Mouse (Mus musculus) effector memory CD4-positive, alpha-beta T cell, adult 5 months (primary cell): ENCODE data around the gene Gm20767. TPM values are rescaled to one million over a fixed set of nuclear protein-coding genes. Genes with fewer than 3 reads are reported as not detected.

Source experiments
- polyA plus RNA-seq: library from polyadenylated mRNA; unstranded; fragments of 100-300 nt; shearing (Covaris generic); gene quantifications from one replicate; pipeline ENCODE4 v1.2.1, GENCODE M21; 2017

Gene Gm20767
- not detected for polyA plus RNA-seq

DNA sequence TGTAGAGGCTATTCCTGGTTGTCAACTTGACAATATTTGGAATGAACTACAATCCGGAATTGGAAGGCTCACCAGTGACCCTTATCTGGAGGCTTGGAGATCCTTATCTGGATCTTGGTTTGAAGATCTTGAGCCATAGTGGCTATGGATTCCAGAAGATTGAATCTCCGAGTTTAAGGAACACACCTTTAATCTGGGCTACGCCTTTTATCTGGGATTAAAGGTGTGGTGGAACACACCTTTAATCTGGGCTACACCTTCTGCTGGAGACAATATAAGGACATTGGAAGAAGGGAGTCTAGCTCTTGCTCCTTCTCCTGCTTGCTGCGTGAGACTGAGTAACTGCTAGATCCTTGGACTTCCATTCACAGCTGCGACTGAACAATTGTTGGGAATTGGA, at the start of gene Gm20767:
Gene Gm20767 (plus strand): TSS at position 301 of the 400 bp plus-strand sequence.

DNA sequence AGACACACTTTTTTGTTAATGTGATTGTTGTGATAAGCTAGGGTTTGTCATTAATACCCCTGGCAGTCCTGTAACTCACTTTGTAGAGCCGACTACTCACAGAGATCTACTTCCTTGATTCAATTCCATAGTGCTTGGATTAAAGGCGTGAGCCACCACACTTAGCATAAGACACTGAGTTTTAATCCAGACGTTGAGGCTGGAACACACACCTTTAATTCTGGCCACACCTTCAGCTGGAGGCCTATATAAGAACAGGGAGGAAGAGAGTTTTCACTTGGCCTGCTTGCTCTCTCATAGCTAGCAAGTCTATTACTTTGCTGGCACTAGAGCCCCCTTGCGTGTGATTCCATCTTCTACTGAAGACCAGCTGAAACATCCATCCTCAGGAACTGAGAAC, 32.1 kb downstream of the Gm20767 start, which contains the start of gene Gm21818:
Gene Gm21818 (plus strand): TSS at position 301 of the 400 bp plus-strand sequence.

Other genes with a start within 250 kb of the Gm20767 start
- not detected for gene Tcstv1, start 245.5 kb upstream of the Gm20767 start, polyA plus RNA-seq
- gene Gm21761, start 211.0 kb upstream of the Gm20767 start, polyA plus RNA-seq = not detected
- not detected for gene B020031M17Rik, start 189.4 kb upstream of the Gm20767 start, polyA plus RNA-seq
- not detected for gene Gm36079, start 113.2 kb upstream of the Gm20767 start, polyA plus RNA-seq
- gene Gm21188, start 88.1 kb upstream of the Gm20767 start, polyA plus RNA-seq = 0.36 TPM
- not detected for gene Gm21818, start 32.2 kb downstream of the Gm20767 start, polyA plus RNA-seq
- not detected for gene Gm21762, start 75.7 kb downstream of the Gm20767 start, polyA plus RNA-seq
- not detected for gene Gm21731, start 98.9 kb downstream of the Gm20767 start, polyA plus RNA-seq
- gene AF067061, start 122.9 kb downstream of the Gm20767 start, polyA plus RNA-seq = not detected
- gene BC147527, start 160.1 kb downstream of the Gm20767 start, polyA plus RNA-seq = 8.3 TPM
- not detected for gene Tcstv3, start 176.6 kb downstream of the Gm20767 start, polyA plus RNA-seq